Mouse (Mus musculus): ENCODE results near the gene Ccdc47. TPM values are rescaled to one million over a fixed set of nuclear protein-coding genes. Genes with fewer than 3 reads are reported as not detected.

The Ccdc47 gene
- polyA plus RNA-seq, 1 experiment = 16.6 TPM

GRCm38 (mm10) chr11:106167435-106167834 is 48.7 kb downstream of the Ccdc47 start:
- Histone ChIP-seq H3K27me3 (ENCODE audit: control insufficient read depth, insufficient read depth, insufficient read length) (no peaks in the 10 kb centered on the region), H3K79me2 (ENCODE audit: control insufficient read depth, insufficient read depth) (no peaks in the 10 kb centered on the region), H3K79me3 (ENCODE audit: low read depth) (no peaks in the 10 kb centered on the region), H3ac (ENCODE audit: control insufficient read depth, insufficient read length, low read depth) (no peak overlapping the region), H3K4me3 (ENCODE audit: insufficient read depth, poor library complexity, severe bottlenecking) (no peak overlapping the region), H3K36me3 (ENCODE audit: control insufficient read depth, insufficient read depth) (peaks cover 41% of the 10 kb centered on the region)
- TF ChIP-seq USF1 (IDR thresholded peaks at IDR 0.05; ENCODE audit: low read depth) = no peak
- TF ChIP-seq CEBPB (IDR thresholded peaks at IDR 0.05; ENCODE audit: low read depth) = peak; percentile 14

GRCm38 (mm10) chr11:106164601-106165180 is 51.5 kb downstream of the Ccdc47 start:
- H3K27me3 ChIP-seq (ENCODE audit: control insufficient read depth, insufficient read depth, insufficient read length) = no peaks in the 10 kb centered on the region
- no peaks in the 10 kb centered on the region for H3K79me3 ChIP-seq (ENCODE audit: low read depth)
- H3K4me3 ChIP-seq (ENCODE audit: insufficient read depth, poor library complexity, severe bottlenecking) = no peak overlapping the region
- no peaks in the 10 kb centered on the region for H3K79me2 ChIP-seq (ENCODE audit: control insufficient read depth, insufficient read depth)
- no peak for TF ChIP-seq MYOG (IDR thresholded peaks at IDR 0.05; ENCODE audit: control insufficient read depth, extremely low read depth, insufficient read length)
- no peak for TF ChIP-seq CEBPB (IDR thresholded peaks at IDR 0.05; ENCODE audit: low read depth)
- no peak for TF ChIP-seq MAX (IDR thresholded peaks at IDR 0.05)
- no peak for TF ChIP-seq USF1 (IDR thresholded peaks at IDR 0.05; ENCODE audit: low read depth)
- no peak for TF ChIP-seq MYOD1 (IDR thresholded peaks at IDR 0.05; ENCODE audit: control insufficient read depth, insufficient read length, low read depth)
- TF ChIP-seq CTCF (IDR thresholded peaks at IDR 0.05; ENCODE audit: control insufficient read depth, insufficient read depth, insufficient read length) = no peak
- TF ChIP-seq FOSL1 (IDR thresholded peaks at IDR 0.05; ENCODE audit: insufficient read depth, low read length, poor library complexity, severe bottlenecking) = no peak
- no peak overlapping the region for H3ac ChIP-seq (ENCODE audit: control insufficient read depth, insufficient read length, low read depth)
- H3K36me3 ChIP-seq (ENCODE audit: control insufficient read depth, insufficient read depth) = peaks cover 31% of the 10 kb centered on the region

- no peaks in the 10 kb centered on the region for H3K79me3 ChIP-seq (ENCODE audit: low read depth)
- no peak overlapping the region for H3ac ChIP-seq (ENCODE audit: control insufficient read depth, insufficient read length, low read depth)
- no peaks in the 10 kb centered on the region for H3K79me2 ChIP-seq (ENCODE audit: control insufficient read depth, insufficient read depth)
- peaks cover 31% of the 10 kb centered on the region for H3K36me3 ChIP-seq (ENCODE audit: control insufficient read depth, insufficient read depth)
- H3K4me3 ChIP-seq (ENCODE audit: insufficient read depth, poor library complexity, severe bottlenecking) = no peak overlapping the region
- H3K27me3 ChIP-seq (ENCODE audit: control insufficient read depth, insufficient read depth, insufficient read length) = no peaks in the 10 kb centered on the region
- no peak for TF ChIP-seq MAX (IDR thresholded peaks at IDR 0.05)
- no peak for TF ChIP-seq MYOG (IDR thresholded peaks at IDR 0.05; ENCODE audit: control insufficient read depth, extremely low read depth, insufficient read length)
- TF ChIP-seq USF1 (IDR thresholded peaks at IDR 0.05; ENCODE audit: low read depth) = no peak
- no peak for TF ChIP-seq CTCF (IDR thresholded peaks at IDR 0.05; ENCODE audit: control insufficient read depth, insufficient read depth, insufficient read length)
- no peak for TF ChIP-seq CEBPB (IDR thresholded peaks at IDR 0.05; ENCODE audit: low read depth)
- no peak for TF ChIP-seq MYOD1 (IDR thresholded peaks at IDR 0.05; ENCODE audit: control insufficient read depth, insufficient read length, low read depth)
- TF ChIP-seq FOSL1 (IDR thresholded peaks at IDR 0.05; ENCODE audit: insufficient read depth, low read length, poor library complexity, severe bottlenecking) = no peak
Observed at GRCm38 (mm10) chr11:106163546-106163945, 52.6 kb downstream of the Ccdc47 start.

- H3K27me3 ChIP-seq (ENCODE audit: control insufficient read depth, insufficient read depth, insufficient read length) = no peaks in the 10 kb centered on the region
- no peak overlapping the region for H3ac ChIP-seq (ENCODE audit: control insufficient read depth, insufficient read length, low read depth)
- no peaks in the 10 kb centered on the region for H3K79me2 ChIP-seq (ENCODE audit: control insufficient read depth, insufficient read depth)
- H3K36me3 ChIP-seq (ENCODE audit: control insufficient read depth, insufficient read depth) = peaks cover 21% of the 10 kb centered on the region
- H3K79me3 ChIP-seq (ENCODE audit: low read depth) = no peaks in the 10 kb centered on the region
- H3K4me3 ChIP-seq (ENCODE audit: insufficient read depth, poor library complexity, severe bottlenecking) = no peak overlapping the region
- no peak for TF ChIP-seq MYOD1 (IDR thresholded peaks at IDR 0.05; ENCODE audit: control insufficient read depth, insufficient read length, low read depth)
- TF ChIP-seq MAX (IDR thresholded peaks at IDR 0.05) = no peak
- no peak for TF ChIP-seq FOSL1 (IDR thresholded peaks at IDR 0.05; ENCODE audit: insufficient read depth, low read length, poor library complexity, severe bottlenecking)
- no peak for TF ChIP-seq CTCF (IDR thresholded peaks at IDR 0.05; ENCODE audit: control insufficient read depth, insufficient read depth, insufficient read length)
- TF ChIP-seq CEBPB (IDR thresholded peaks at IDR 0.05; ENCODE audit: low read depth) = no peak
- no peak for TF ChIP-seq MYOG (IDR thresholded peaks at IDR 0.05; ENCODE audit: control insufficient read depth, extremely low read depth, insufficient read length)
- no peak for TF ChIP-seq USF1 (IDR thresholded peaks at IDR 0.05; ENCODE audit: low read depth)
Observed at GRCm38 (mm10) chr11:106162237-106162636, 53.9 kb downstream of the Ccdc47 start.

GRCm38 (mm10) chr11:106160841-106161721 is 55.1 kb downstream of the Ccdc47 start, which contains the start of the genes Gm10840 and Limd2:
Gene Gm10840, plus strand, starts transcription at chr11:106160850.
Gene Limd2, minus strand, starts transcription at chr11:106160860.
- Histone ChIP-seq H3K79me3 (ENCODE audit: low read depth) (no peaks in the 10 kb centered on the region), H3ac (ENCODE audit: control insufficient read depth, insufficient read length, low read depth) (peak within 1 kb of the TSS; percentile 90), H3K36me3 (ENCODE audit: control insufficient read depth, insufficient read depth) (peaks cover 16% of the 10 kb centered on the region), H3K79me2 (ENCODE audit: control insufficient read depth, insufficient read depth) (no peaks in the 10 kb centered on the region), H3K27me3 (ENCODE audit: control insufficient read depth, insufficient read depth, insufficient read length) (no peaks in the 10 kb centered on the region), H3K4me3 (ENCODE audit: insufficient read depth, poor library complexity, severe bottlenecking) (peak within 1 kb of the TSS; percentile 71)
- TF ChIP-seq CTCF (IDR thresholded peaks at IDR 0.05; ENCODE audit: control insufficient read depth, insufficient read depth, insufficient read length) (no peak), MYOD1 (IDR thresholded peaks at IDR 0.05; ENCODE audit: control insufficient read depth, insufficient read length, low read depth) (no peak), MAX (IDR thresholded peaks at IDR 0.05) (no peak), USF1 (IDR thresholded peaks at IDR 0.05; ENCODE audit: low read depth) (no peak), FOSL1 (IDR thresholded peaks at IDR 0.05; ENCODE audit: insufficient read depth, low read length, poor library complexity, severe bottlenecking) (no peak), MYOG (IDR thresholded peaks at IDR 0.05; ENCODE audit: control insufficient read depth, extremely low read depth, insufficient read length) (no peak), CEBPB (IDR thresholded peaks at IDR 0.05; ENCODE audit: low read depth) (no peak)
